Mouse (Mus musculus) spleen, embryonic (tissue): ENCODE measurements at regions not wholly inside any gene's neighbourhood (a gene's known extent, or its start where the extent isn't known, plus 50 kb on each side); places are given as distances from the start of the nearest gene placed in this dataset.

Experiments
- CTCF ChIA-PET: fragments of 350-600 bp; sonication (Branson Sonifier 250); formaldehyde crosslinking; loops from one replicate; lab custom pipeline; 2022; lab: Charles Lee

- CTCF ChIA-PET, result no interaction called here
Measured at GRCm38 (mm10) chr16:9514538-9514937, 480.8 kb downstream of the Grin2a start.
